Mouse (Mus musculus): ENCODE results near the gene Zfp384. TPM values are rescaled to one million over a fixed set of nuclear protein-coding genes. Genes with fewer than 3 reads are reported as not detected.

The Zfp384 gene
- polyA plus RNA-seq, 1 experiment = 50.2 TPM

DNA sequence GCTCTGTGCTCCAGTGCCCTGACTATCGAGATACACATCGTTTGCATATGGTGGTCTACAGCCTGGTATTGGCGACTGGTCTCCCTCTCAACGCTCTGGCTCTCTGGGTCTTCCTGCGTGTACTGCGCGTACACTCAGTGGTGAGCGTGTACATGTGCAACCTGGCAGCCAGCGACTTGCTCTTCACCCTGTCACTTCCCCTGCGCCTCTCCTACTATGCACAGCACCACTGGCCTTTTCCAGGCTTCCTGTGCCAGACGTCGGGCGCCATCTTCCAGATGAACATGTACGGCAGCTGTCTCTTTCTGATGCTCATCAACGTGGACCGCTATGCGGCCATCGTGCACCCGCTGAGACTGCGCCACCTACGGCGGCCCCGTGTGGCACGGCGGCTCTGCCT is 72.4 kb downstream of the Zfp384 start:
- Histone ChIP-seq H3K36me3 (ENCODE audit: control insufficient read depth, insufficient read depth, low read length) (no peaks in the 10 kb centered on the region), H3K27me3 (ENCODE audit: control insufficient read depth, insufficient read depth, low read length) (no peaks in the 10 kb centered on the region), H3K27ac (ENCODE audit: control insufficient read depth, insufficient read depth, low read depth, low read length) (no peak overlapping the region), H3K4me3 (ENCODE audit: control insufficient read depth, low read depth, low read length) (peak overlapping the region; percentile 59), H3K4me1 (ENCODE audit: control insufficient read depth, insufficient read depth, low read length) (peaks cover 2% of the 10 kb centered on the region; the same call in 1 of the 2 replicates)
- TF ChIP-seq POLR2A (IDR thresholded peaks at IDR 0.05; ENCODE audit: control insufficient read depth, low read depth, low read length) (no peak), CTCF (IDR thresholded peaks at IDR 0.05; ENCODE audit: control insufficient read depth, insufficient read depth, insufficient replicate concordance, low read depth, low read length) (no peak)

- Histone ChIP-seq H3K36me3 (ENCODE audit: control insufficient read depth, insufficient read depth, low read length) (no peaks in the 10 kb centered on the region), H3K27me3 (ENCODE audit: control insufficient read depth, insufficient read depth, low read length) (no peaks in the 10 kb centered on the region), H3K27ac (ENCODE audit: control insufficient read depth, insufficient read depth, low read depth, low read length) (no peak overlapping the region), H3K4me3 (ENCODE audit: control insufficient read depth, low read depth, low read length) (peak overlapping the region; percentile 59), H3K4me1 (ENCODE audit: control insufficient read depth, insufficient read depth, low read length) (peaks cover 2% of the 10 kb centered on the region; the same call in 1 of the 2 replicates)
- TF ChIP-seq CTCF (IDR thresholded peaks at IDR 0.05; ENCODE audit: control insufficient read depth, insufficient read depth, insufficient replicate concordance, low read depth, low read length) (peak; percentile 82), POLR2A (IDR thresholded peaks at IDR 0.05; ENCODE audit: control insufficient read depth, low read depth, low read length) (peak; percentile 47; the same call in 1 of the 2 replicates)
Observed at GRCm38 (mm10) chr6:125081797-125082560, 73.0 kb downstream of the Zfp384 start.

- TF ChIP-seq CTCF (IDR thresholded peaks at IDR 0.05; ENCODE audit: control insufficient read depth, insufficient read depth, insufficient replicate concordance, low read depth, low read length) (no peak), POLR2A (IDR thresholded peaks at IDR 0.05; ENCODE audit: control insufficient read depth, low read depth, low read length) (no peak)
- Histone ChIP-seq H3K27ac (ENCODE audit: control insufficient read depth, insufficient read depth, low read depth, low read length) (no peak overlapping the region), H3K36me3 (ENCODE audit: control insufficient read depth, insufficient read depth, low read length) (no peaks in the 10 kb centered on the region), H3K4me1 (ENCODE audit: control insufficient read depth, insufficient read depth, low read length) (peaks cover 2% of the 10 kb centered on the region; the same call in 1 of the 2 replicates), H3K27me3 (ENCODE audit: control insufficient read depth, insufficient read depth, low read length) (no peaks in the 10 kb centered on the region), H3K4me3 (ENCODE audit: control insufficient read depth, low read depth, low read length) (no peak overlapping the region)
Observed at GRCm38 (mm10) chr6:125082801-125083386, 73.9 kb downstream of the Zfp384 start.

DNA sequence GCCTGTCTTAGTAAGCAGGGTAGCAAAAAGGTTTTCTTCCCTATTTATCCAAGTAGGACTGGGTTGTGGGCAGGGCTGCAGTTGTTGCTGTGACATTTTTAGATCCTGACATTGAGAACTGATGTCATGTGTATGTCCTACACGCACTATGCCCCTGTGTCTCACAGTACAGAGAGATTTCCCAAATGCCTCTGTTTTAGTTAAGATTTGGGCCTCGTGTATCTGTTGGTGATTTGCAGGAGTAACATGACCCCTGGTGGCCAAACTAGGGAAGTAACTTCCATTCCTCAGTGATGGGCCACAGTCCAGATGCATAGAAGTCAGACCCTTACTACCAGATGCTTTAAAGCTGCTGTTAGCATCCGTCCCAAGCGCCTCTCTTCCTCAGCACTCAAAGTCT is 75.5 kb downstream of the Zfp384 start:
- no peak; the same call in 1 of the 2 replicates for TF ChIP-seq CTCF (IDR thresholded peaks at IDR 0.05; ENCODE audit: control insufficient read depth, insufficient read depth, insufficient replicate concordance, low read depth, low read length)
- no peak for TF ChIP-seq POLR2A (IDR thresholded peaks at IDR 0.05; ENCODE audit: control insufficient read depth, low read depth, low read length)
- Histone ChIP-seq H3K36me3 (ENCODE audit: control insufficient read depth, insufficient read depth, low read length) (no peaks in the 10 kb centered on the region), H3K27me3 (ENCODE audit: control insufficient read depth, insufficient read depth, low read length) (no peaks in the 10 kb centered on the region), H3K4me1 (ENCODE audit: control insufficient read depth, insufficient read depth, low read length) (peaks cover 10% of the 10 kb centered on the region), H3K27ac (ENCODE audit: control insufficient read depth, insufficient read depth, low read depth, low read length) (no peak overlapping the region), H3K4me3 (ENCODE audit: control insufficient read depth, low read depth, low read length) (no peak overlapping the region)

Other genes with a start within 250 kb of the Zfp384 start
- 0.51 and 0.63 TPM in 2 replicates for gene Eno2, start 239.5 kb upstream of the Zfp384 start, polyA plus RNA-seq (2012; rRNA removed)
- 105 and 106 TPM in 2 replicates for gene Lrrc23, start 229.4 kb upstream of the Zfp384 start, polyA plus RNA-seq (2012; rRNA removed)
- gene Spsb2, start 200.5 kb upstream of the Zfp384 start, polyA plus RNA-seq (2012; rRNA removed) = 63.6 and 78.1 TPM in 2 replicates
- 471 and 473 TPM in 2 replicates for gene Tpi1, start 194.8 kb upstream of the Zfp384 start, polyA plus RNA-seq (2012; rRNA removed)
- 37.4 and 41.2 TPM in 2 replicates for gene Usp5, start 179.7 kb upstream of the Zfp384 start, polyA plus RNA-seq (2012; rRNA removed)
- 218 and 250 TPM in 2 replicates for gene Cdca3, start 179.6 kb upstream of the Zfp384 start, polyA plus RNA-seq (2012; rRNA removed)
- 0.07 TPM in 1 of 2 replicates, not detected in the other for gene Gnb3, start 168.9 kb upstream of the Zfp384 start, polyA plus RNA-seq (2012; rRNA removed)
- gene P3h3, start 151.4 kb upstream of the Zfp384 start, polyA plus RNA-seq (2012; rRNA removed) = 1.5 and 2.8 TPM in 2 replicates
- 9.0 and 9.6 TPM in 2 replicates for gene Gpr162, start 145.2 kb upstream of the Zfp384 start, polyA plus RNA-seq (2012; rRNA removed)
- 0.53 and 0.67 TPM in 2 replicates for gene Cd4, start 120.9 kb upstream of the Zfp384 start, polyA plus RNA-seq (2012; rRNA removed)
- gene Lag3, start 97.4 kb upstream of the Zfp384 start, polyA plus RNA-seq (2012; rRNA removed) = 0.11 and 0.12 TPM in 2 replicates
- gene Ptms, start 89.0 kb upstream of the Zfp384 start, polyA plus RNA-seq (2012; rRNA removed) = 142 and 168 TPM in 2 replicates
- 75.4 and 76.5 TPM in 2 replicates for gene Mlf2, start 77.8 kb upstream of the Zfp384 start, polyA plus RNA-seq (2012; rRNA removed)
- 387 and 413 TPM in 2 replicates for gene Cops7a, start 43.6 kb upstream of the Zfp384 start, polyA plus RNA-seq (2012; rRNA removed)
- 0.23 and 0.38 TPM in 2 replicates for gene Pianp, start 12.5 kb upstream of the Zfp384 start, polyA plus RNA-seq (2012; rRNA removed)
- 11.3 and 11.8 TPM in 2 replicates for gene Ing4, start 30.6 kb downstream of the Zfp384 start, polyA plus RNA-seq (2012; rRNA removed)
- 1,698 and 1,947 TPM in 2 replicates for gene Acrbp, start 40.5 kb downstream of the Zfp384 start, polyA plus RNA-seq (2012; rRNA removed)
- gene Lpar5, start 58.8 kb downstream of the Zfp384 start, polyA plus RNA-seq (2012; rRNA removed) = 0.31 and 0.32 TPM in 2 replicates
- gene Chd4, start 86.8 kb downstream of the Zfp384 start, polyA plus RNA-seq (2012; rRNA removed) = 42.5 and 43.0 TPM in 2 replicates
- gene Nop2, start 122.8 kb downstream of the Zfp384 start, polyA plus RNA-seq (2012; rRNA removed) = 24.5 and 26.2 TPM in 2 replicates
- 60.9 and 62.9 TPM in 2 replicates for gene Iffo1, start 136.1 kb downstream of the Zfp384 start, polyA plus RNA-seq (2012; rRNA removed)
- 274 and 379 TPM in 2 replicates for gene Gapdh, start 157.3 kb downstream of the Zfp384 start, polyA plus RNA-seq (2012; rRNA removed)
- gene Ncapd2, start 182.6 kb downstream of the Zfp384 start, polyA plus RNA-seq (2012; rRNA removed) = 100 and 109 TPM in 2 replicates
- gene Mrpl51, start 182.7 kb downstream of the Zfp384 start, polyA plus RNA-seq (2012; rRNA removed) = 171 and 194 TPM in 2 replicates
- gene Vamp1, start 206.4 kb downstream of the Zfp384 start, polyA plus RNA-seq (2012; rRNA removed) = 10.3 and 11.3 TPM in 2 replicates
- gene Tapbpl, start 222.7 kb downstream of the Zfp384 start, polyA plus RNA-seq (2012; rRNA removed) = 8.0 and 9.3 TPM in 2 replicates
- 0.23 and 0.70 TPM in 2 replicates for gene Cd27, start 227.9 kb downstream of the Zfp384 start, polyA plus RNA-seq (2012; rRNA removed)